Mouse (Mus musculus) kidney, postnatal 36 days (tissue): ENCODE data around the gene Cd79a.
"Not testable (repeated sequence)": the region's sequence is repeated elsewhere in the genome, so short reads cannot be mapped to it uniquely, and the experiment has no call there.

Source experiments
- DNase-seq, 2 experiments: peaks; one replicate each; pipeline ENCODE4 v3.0.0; 2021 to 2022; ENCODE audit warnings: mixed read lengths in 2 of 2

The Cd79a gene

GRCm38 (mm10) chr7:24886308-24886633 is 10.9 kb upstream of the Cd79a start:
- peak; percentile 53 to 69 for DNase-seq

- DNase-seq: no peak
Observed at GRCm38 (mm10) chr7:24887096-24887495, 10.1 kb upstream of the Cd79a start.

GRCm38 (mm10) chr7:24889431-24890220 is 7.6 kb upstream of the Cd79a start:
- peak; percentile 77 to 92 for DNase-seq

DNA sequence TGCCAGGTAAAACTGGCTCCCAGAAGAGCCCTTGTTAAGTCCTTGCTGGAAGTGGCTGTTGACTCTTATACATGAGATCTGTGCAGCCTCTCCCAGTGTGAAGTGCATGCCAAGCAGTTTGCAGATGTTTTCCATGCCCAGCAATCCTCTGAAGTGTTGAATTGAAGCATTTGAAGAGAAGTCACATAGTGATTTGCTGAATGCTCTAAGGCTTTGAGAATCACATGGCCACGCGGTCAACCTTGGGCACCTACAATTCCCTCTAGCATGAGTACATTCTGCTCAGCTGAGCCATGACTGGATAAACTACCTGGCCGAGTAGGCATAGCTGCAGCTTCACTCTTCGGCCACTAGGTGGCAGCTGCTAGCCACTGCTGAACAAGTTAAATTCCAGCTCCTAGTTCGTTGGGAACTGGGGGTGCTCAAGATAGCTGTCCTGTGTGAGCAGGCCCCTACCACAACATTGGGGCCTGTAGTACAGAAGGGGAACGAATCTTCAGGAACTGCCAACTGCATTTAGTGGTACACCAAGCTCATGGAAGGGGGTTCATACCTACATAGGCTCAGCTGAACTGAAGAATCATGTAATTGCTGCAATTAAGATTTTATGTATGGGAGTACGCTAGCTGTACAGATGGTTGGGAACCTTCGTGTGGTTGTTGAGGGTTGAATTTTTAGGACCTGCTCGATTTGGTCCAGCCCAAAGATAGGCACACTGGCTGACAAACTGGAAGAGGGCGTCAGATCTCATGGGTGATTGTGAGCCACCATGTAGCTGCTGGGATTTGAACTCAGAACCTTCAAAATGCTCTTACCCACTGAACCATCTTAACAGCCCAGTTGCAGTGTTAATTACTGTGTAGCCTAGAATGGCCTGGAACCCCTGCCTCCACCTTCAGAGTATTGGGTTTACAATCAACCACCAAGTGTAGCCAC is 6.6 kb upstream of the Cd79a start:
- DNase-seq: peak; percentile 71 to 79

- DNase-seq: no peak
Observed at GRCm38 (mm10) chr7:24891241-24892124, 5.7 kb upstream of the Cd79a start.

DNA sequence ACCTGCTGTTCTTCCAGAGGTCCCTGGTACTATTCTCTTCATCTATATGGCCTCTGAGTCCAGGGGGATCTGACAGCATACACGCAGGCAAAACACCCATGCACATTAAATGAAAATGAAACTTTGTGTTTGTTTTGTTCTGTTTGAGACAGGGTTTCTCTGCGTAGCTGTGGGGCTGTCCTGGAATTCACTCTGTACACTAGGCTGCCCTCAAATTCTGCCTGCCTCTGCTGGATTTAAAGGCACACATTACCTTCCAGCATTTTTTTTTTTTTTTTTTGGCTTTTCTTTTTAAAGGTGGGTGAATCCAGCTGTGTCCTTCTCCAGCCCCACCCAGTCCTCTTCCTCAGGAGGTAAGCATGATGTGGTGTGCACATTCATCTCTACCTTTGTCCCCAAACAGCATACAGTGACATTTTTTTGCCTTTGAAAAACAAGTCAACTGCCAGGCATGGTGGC is 5.0 kb upstream of the Cd79a start:
- DNase-seq: no peak

- not testable (repeated sequence) for DNase-seq
Observed at GRCm38 (mm10) chr7:24895749-24896148, 1.4 kb upstream of the Cd79a start.

GRCm38 (mm10) chr7:24896269-24896668 is 912 bp upstream of the Cd79a start:
- no peak for DNase-seq

DNA sequence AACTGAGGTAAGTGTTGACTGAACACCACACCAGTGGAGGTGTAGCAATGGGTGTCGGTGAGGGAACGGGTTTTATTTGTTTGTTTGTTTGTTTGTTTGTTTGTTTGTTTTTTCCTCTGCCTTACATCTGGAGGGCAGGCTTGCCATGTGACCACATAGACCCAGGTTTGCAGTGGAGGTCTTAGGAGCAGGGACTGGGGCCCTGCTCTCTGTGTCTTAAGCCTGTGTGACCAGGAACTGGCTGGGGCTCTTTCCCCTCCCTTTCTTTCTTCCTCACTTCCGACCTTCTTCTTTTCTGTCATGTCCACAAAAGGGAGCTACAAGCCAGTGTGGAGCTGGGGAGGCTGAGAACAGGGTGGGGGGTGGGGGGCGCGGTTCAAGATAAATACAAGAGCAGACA is 778 bp downstream of the Cd79a start:
- no peak for DNase-seq

- DNase-seq: no peak
Observed at GRCm38 (mm10) chr7:24901114-24901513, 3.9 kb downstream of the Cd79a start.

DNA sequence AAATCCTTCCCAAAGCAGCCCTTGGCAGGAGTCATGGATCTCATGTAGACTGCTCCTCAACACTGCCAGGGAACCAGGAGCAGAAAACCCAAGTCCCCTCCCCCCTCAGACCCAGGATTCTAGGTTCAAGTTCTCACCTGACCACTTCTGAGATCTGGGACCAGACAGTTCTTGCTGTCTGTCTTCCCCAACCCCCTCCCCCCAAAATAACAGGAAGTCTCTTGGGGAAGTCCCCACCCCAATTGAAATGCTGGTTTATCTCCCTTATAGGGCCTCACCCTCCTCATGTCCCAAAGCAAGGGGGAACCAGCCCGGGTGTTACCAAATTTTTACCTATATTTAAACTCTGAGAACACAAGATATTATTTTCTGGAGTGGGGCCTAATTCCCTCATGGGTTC is 4.7 kb downstream of the Cd79a start:
- no peak for DNase-seq

GRCm38 (mm10) chr7:24902264-24902629 is 5.1 kb downstream of the Cd79a start:
- no peak for DNase-seq

DNA sequence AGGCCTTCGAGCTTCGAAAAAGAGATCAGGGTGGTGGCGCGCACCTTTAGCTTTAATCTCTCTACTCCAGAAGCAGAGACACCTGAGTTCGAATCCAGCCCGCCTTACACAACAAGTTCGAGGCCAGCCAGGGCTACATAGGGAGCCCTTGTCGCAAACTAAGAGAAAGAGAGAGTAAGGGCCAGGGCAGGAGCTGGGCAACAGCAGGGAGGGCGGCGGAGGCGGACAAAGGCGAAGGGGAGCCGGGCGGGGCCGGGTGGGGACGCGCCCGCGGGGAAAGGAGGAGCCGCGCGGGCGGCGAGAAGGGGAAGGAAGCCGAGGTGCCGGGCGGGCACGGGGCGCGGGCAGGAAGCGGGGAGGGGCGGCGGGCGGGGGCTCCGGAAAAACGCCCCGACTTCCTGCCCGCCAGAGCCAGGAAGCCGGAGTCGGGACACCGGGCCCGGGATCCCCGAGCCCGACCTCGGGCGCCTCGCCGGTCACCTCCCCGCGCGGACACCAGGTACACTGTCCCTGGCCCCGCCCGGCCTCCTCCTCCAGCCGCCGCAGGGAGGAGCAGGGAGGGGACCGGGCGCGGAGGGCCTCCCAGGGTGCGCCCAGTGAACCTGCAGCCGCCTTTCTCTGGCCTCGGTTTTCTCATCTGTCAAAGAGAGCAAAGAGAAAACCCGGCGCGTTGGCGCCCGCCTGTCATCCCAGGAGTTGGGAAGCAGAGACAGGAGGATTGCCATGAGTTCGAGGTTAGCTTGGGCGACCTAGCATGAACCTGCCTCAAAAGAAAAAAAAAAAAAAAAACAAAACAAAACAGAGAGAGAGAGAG is 5.7 kb downstream of the Cd79a start, which contains the start of gene Arhgef1:
TSS of gene Arhgef1 (plus strand) at position 283 of the 814 bp plus-strand sequence.
- DNase-seq: peak; percentile 76 to 85

GRCm38 (mm10) chr7:24903444-24903825 is 6.3 kb downstream of the Cd79a start:
- no peak for DNase-seq

DNA sequence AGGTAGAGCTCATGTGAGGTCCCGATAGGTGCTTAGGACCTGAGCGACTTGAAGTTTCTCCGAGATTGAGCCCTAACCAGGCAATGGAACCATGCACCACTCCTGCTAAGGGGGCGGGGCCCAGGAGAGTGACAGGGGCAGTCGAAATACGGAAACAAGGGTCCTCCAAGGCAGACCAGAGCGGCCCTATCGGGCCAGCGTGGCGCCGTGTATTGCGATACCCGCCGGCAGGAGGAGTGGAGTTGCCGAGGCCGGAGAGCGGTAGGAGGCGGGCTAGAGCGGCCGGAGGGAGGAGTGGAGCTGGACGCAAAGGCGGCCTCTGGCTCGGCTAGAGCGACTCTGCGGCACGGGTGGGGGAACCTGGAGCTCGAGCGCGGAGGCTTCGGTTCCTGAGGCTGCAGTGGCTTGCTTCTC is 6.9 kb downstream of the Cd79a start:
- peak; percentile 98 to 99 for DNase-seq

- peak; percentile 72 to 81 for DNase-seq
Observed at GRCm38 (mm10) chr7:24904936-24905335, 7.8 kb downstream of the Cd79a start.

DNA sequence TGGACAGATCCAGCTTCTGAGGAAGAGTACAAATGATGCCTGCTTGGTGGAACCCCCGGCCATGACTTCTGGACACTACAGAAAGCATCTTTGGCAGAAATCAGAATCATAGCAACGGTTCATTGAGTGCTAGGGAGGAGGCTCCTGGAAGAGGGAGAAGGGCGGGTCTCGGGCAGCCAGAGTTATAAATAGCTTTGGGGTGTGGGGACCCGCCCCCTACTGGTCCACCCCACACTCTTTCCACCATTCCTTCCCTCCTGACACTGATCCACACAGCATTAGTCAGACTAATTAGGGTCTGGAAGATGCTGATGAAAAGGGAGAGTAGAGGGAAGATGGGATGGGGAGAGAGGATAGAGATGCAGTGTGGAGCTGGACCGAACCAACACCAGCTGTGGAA is 9.4 kb downstream of the Cd79a start:
- no peak for DNase-seq

- no peak for DNase-seq
Observed at GRCm38 (mm10) chr7:24907211-24907748, 10.1 kb downstream of the Cd79a start.

- no peak for DNase-seq
Observed at GRCm38 (mm10) chr7:24912480-24912879, 15.3 kb downstream of the Cd79a start.

- no peak for DNase-seq
Observed at GRCm38 (mm10) chr7:24918763-24919323, 21.7 kb downstream of the Cd79a start.

DNA sequence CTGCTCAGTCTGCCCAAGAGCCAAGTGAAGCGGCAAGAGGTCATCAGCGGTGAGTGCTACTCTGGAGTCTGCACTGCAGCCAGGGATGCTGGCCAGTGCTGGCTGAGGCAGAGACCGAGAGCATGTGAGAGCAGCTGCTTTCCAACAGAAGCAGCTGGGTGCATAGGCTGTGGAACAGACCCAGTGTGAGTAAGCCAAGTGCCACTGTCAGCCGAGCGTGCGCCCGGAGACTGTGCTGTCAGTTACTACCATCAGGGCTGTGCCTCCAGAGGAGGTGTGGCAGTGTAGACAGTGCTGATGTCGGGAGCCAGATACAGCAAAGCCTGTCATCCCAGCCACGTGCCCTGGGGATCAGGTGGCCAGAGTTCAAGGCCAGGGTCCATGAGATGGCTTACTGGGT is 22.5 kb downstream of the Cd79a start:
- DNase-seq: no peak
